Mouse (Mus musculus) stomach, postnatal 0 days (tissue): ENCODE results near the gene Fosl2.

Experiments used
- CTCF ChIP-seq: IDR thresholded peaks from 2 replicates; pipeline ENCODE4 v1.5.1; 2016; ENCODE audit warnings: antibody characterized with exemption, low read depth, mild to moderate bottlenecking, moderate library complexity
- EP300 ChIP-seq: optimal IDR thresholded peaks from 2 replicates; pipeline ENCODE3; 2016; ENCODE audit warnings: antibody characterized with exemption

DNA sequence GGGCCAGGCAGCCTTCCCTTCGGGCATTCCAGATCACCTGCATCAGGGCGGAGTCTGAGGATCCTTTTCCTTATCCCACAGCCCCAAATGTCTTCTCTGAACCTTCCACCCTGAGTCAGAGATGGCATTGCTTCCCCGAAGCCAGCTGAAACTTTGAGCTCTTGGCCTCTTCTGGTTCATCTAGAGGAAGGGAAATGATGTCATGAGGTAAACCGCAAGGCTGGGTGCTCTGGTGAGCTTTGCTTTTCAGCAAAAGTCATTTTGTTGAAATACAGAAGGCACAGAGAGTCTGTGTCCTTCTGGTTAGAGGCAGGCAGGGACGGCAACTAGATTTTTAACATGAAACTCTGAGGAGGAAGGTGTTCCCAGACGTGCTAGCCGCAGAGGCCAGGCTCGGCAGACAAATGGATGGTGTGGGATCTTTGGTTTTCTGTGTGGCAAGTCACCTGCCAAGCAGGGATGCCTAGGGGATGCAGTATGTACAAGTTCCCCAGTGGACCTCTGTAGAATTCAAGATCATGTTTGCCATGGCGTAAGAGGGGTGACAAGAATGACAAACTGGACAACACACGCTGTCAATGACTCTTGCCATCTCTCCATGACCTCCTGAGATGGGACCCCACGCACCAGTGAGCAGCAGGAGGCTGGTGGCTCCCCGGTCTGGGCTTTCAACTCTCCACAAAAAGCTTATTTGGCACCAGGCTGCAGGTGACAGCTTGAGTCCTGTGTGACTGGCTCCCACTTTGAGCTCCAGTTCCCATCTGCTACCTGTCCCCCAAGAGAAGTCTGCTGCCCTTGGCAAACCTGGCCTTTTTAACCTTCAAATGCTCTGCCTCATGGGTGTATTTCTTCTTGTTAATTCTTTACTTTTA lies 31.2 kb upstream of the Fosl2 start:
- TF ChIP-seq EP300 (no peak), CTCF (no peak)
